Mouse (Mus musculus) liver, postnatal 0 days (tissue): ENCODE data around the gene Usp30. TPM values are rescaled to one million over a fixed set of nuclear protein-coding genes. Genes with fewer than 3 reads are reported as not detected.

Source experiments
- ATAC-seq: fragments of 200-750 bp; cut with Nextera tagmentation; 2 replicates; pipeline ENCODE4 v1.8.0; 2017; ENCODE audit warnings: mild to moderate bottlenecking, moderate library complexity
- DNase-seq: peaks from one replicate; pipeline ENCODE4 v3.0.0-alpha.2; 2016
- H3K27ac ChIP-seq: fragments of 300-500 bp; sonication (generic); 2 replicates; pipeline ENCODE4 v1.5.1; 2014; ENCODE audit warnings: antibody characterized with exemption, moderate library complexity, mild to moderate bottlenecking, low read depth
- H3K27me3 ChIP-seq: fragments of 300-500 bp; sonication (generic); 2 replicates; pipeline ENCODE4 v1.6.1; 2014; ENCODE audit warnings: low read length, control low read depth, mixed read lengths; ENCODE audit not compliant: insufficient read depth
- H3K36me3 ChIP-seq: fragments of 300-500 bp; sonication (generic); replicated peaks from 2 replicates; pipeline ENCODE4 v1.6.1; 2014; ENCODE audit warnings: mild to moderate bottlenecking, control low read depth, low read length, moderate library complexity, mixed read lengths; ENCODE audit not compliant: insufficient read depth
- H3K4me1 ChIP-seq: fragments of 300-500 bp; sonication (generic); 2 replicates; pipeline ENCODE4 v1.6.1; 2014; ENCODE audit warnings: antibody characterized with exemption, mild to moderate bottlenecking, control low read depth; ENCODE audit not compliant: insufficient read depth
- H3K4me2 ChIP-seq: fragments of 300-500 bp; sonication (generic); 2 replicates; pipeline ENCODE4 v1.6.1; 2014; ENCODE audit warnings: low read depth, mild to moderate bottlenecking, low read length, moderate library complexity, mixed read lengths
- H3K4me3 ChIP-seq: fragments of 300-500 bp; sonication (generic); 2 replicates; pipeline ENCODE4 v1.5.1; 2014; ENCODE audit warnings: low read depth, low read length
- H3K9ac ChIP-seq: fragments of 300-500 bp; sonication (generic); replicated peaks from 2 replicates; pipeline ENCODE4 v1.6.1; 2014; ENCODE audit warnings: mild to moderate bottlenecking, moderate library complexity
- H3K9me3 ChIP-seq: fragments of 300-500 bp; sonication (generic); 2 replicates; pipeline ENCODE4 v1.6.1; 2016; ENCODE audit warnings: mild to moderate bottlenecking, control low read depth, low read length, mixed read lengths
- CTCF ChIP-seq: sonication (generic); IDR thresholded peaks from 2 replicates; pipeline ENCODE4 v1.5.1; 2016; ENCODE audit warnings: antibody characterized with exemption, low read depth
- EP300 ChIP-seq: IDR thresholded peaks from 2 replicates; pipeline ENCODE4 v1.6.1; 2016; ENCODE audit warnings: antibody characterized with exemption, low read depth, mild to moderate bottlenecking
- WGBS: fragments of 180-500 bp; shearing (Covaris S2); extraction: QIAGEN DNeasy Blood & Tissue Kit; methylation state at CpG from one replicate; pipeline ENCODE4 v1.1.7; 2014; ENCODE audit not compliant: insufficient replicate concordance; 5-methylcytosine and 5-hydroxymethylcytosine counted together
- polyA plus RNA-seq: library from polyadenylated mRNA; unstranded; fragments of >200 nt; fragmentation: Nextera tagmentation; extraction: Ambion mirVana; gene quantifications from 2 replicates; pipeline ENCODE4 v1.2.1, GENCODE M21; 2015

Gene Usp30
- polyA plus RNA-seq, 1 experiment from 2014 or later = 2.6 TPM

DNA sequence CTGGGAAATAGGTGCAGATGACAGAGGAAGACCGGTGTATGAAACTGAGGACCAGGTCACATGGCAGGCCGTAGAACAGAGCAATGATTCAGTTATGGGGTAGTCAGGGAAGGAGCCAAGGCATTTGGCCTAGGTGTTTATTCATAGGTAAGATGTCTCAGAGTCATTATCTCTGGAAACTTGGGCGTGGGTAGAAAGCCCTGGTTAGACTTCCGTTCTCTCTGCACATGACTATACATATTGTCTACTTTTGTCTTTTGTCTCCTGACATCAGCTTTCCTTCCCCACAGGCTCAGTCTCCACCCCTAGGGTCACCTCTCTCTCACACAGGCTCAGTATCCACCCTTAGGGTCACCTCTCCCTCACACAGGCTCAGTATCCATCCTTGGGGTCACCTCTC, 21.5 kb upstream of the Usp30 start:
- Histone ChIP-seq H3K9ac (no peak overlapping the region), H3K36me3 (no peaks in the 10 kb centered on the region), H3K9me3 (no peaks in the 10 kb centered on the region), H3K27ac (no peak overlapping the region), H3K4me3 (no peak overlapping the region), H3K4me2 (no peak overlapping the region), H3K4me1 (no peaks in the 10 kb centered on the region), H3K27me3 (no peaks in the 10 kb centered on the region)
- no peak for DNase-seq
- TF ChIP-seq EP300 (no peak), CTCF (no peak)
- WGBS = 73% methylated on average over 4 of the region's 4 CpGs
- no peak for ATAC-seq

DNA sequence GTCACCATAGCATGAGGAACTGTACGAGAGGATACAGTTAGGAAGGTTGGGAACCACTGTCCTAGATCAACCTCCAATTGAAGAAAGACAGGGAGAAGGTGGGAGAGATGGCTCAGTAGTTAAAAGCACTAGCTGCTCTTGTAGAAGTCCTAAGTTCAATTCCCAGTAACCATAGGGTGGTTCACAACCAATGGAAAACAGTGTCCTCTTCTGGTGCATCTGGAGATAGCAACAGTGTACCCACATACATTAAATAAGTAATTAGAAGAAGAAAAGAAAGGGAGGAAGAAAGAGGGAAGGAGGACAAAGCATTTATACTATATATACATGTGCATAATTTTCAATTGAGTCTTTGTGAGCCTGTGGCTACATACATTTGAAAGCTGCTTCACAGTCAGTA, 20.1 kb upstream of the Usp30 start:
- H3K4me2 ChIP-seq = no peak overlapping the region
- no peak for ATAC-seq
- no peak overlapping the region for H3K27ac ChIP-seq
- no peak for DNase-seq
- no peak for TF ChIP-seq EP300
- TF ChIP-seq CTCF = peak; percentile 76
- H3K36me3 ChIP-seq = no peaks in the 10 kb centered on the region
- H3K9ac ChIP-seq = no peak overlapping the region
- no peak overlapping the region for H3K4me3 ChIP-seq
- H3K27me3 ChIP-seq = no peaks in the 10 kb centered on the region
- 63% methylated on average over 1 of the region's 1 CpGs for WGBS
- no peaks in the 10 kb centered on the region for H3K9me3 ChIP-seq
- no peaks in the 10 kb centered on the region for H3K4me1 ChIP-seq

- no peaks in the 10 kb centered on the region for H3K9me3 ChIP-seq
- H3K36me3 ChIP-seq = no peaks in the 10 kb centered on the region
- ATAC-seq (no peak), DNase-seq (no peak)
- no peak overlapping the region for H3K9ac ChIP-seq
- WGBS = 44% methylated on average over 3 of the region's 3 CpGs
- TF ChIP-seq EP300 (no peak), CTCF (no peak)
- H3K4me2 ChIP-seq = no peak overlapping the region
- H3K27me3 ChIP-seq = no peaks in the 10 kb centered on the region
- no peak overlapping the region for H3K4me3 ChIP-seq
- H3K4me1 ChIP-seq = no peaks in the 10 kb centered on the region
- H3K27ac ChIP-seq = no peak overlapping the region
These were observed 19.1 kb upstream of the Usp30 start for GRCm38 (mm10) chr5:114046151-114046550.

DNA sequence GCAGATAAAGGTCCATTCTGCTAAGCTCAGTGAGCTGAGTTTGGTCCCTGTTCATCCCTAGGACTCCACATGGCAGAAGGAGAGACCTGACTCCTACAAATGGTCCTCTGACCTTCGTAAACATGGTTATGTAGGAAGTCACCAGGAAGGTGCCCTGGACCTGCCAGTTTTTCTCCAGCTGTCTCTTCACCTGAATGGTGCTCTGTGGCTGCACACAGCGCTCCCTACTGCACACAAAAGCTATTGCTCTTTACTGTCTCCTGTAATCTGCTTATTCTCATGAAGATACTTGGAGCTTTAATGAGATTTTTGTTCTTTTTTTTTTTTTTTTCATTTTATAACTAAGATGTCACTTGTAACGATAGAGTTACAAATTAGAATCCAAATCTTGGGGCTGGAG, 18.7 kb upstream of the Usp30 start:
- H3K27me3 ChIP-seq = no peaks in the 10 kb centered on the region
- no peak for ATAC-seq
- H3K9ac ChIP-seq = no peak overlapping the region
- no peak for DNase-seq
- H3K4me3 ChIP-seq = no peak overlapping the region
- H3K4me2 ChIP-seq = no peak overlapping the region
- H3K27ac ChIP-seq = no peak overlapping the region
- H3K36me3 ChIP-seq = no peaks in the 10 kb centered on the region
- 40% methylated on average over 3 of the region's 3 CpGs for WGBS
- no peaks in the 10 kb centered on the region for H3K4me1 ChIP-seq
- H3K9me3 ChIP-seq = no peaks in the 10 kb centered on the region
- TF ChIP-seq CTCF (peak; percentile 41), EP300 (no peak)

DNA sequence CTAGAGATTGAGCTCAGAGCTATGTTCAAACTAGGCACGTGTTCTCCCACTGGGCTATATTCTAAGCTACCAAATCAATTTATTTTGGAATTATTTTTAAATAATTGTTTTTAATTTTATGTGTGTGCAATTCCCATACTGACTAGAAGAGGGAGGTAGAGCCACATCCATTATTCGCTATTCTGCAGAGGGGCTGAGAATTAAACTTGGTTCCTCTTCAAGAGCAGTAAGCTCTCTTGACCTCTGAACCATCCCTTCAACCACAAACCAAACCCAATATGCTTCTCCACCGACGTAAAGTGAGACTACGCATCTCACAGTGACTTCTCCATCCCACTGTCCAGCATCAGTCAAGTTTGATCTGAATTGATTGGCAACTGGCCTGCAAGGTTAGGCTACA, 18.1 kb upstream of the Usp30 start:
- ATAC-seq (no peak), DNase-seq (no peak)
- H3K9me3 ChIP-seq = no peaks in the 10 kb centered on the region
- no peaks in the 10 kb centered on the region for H3K27me3 ChIP-seq
- H3K4me2 ChIP-seq = no peak overlapping the region
- H3K9ac ChIP-seq = no peak overlapping the region
- no peaks in the 10 kb centered on the region for H3K36me3 ChIP-seq
- no peaks in the 10 kb centered on the region; the same call in 1 of the 2 replicates for H3K4me1 ChIP-seq
- no peak overlapping the region for H3K27ac ChIP-seq
- WGBS = 53% methylated on average over 5 of the region's 5 CpGs
- H3K4me3 ChIP-seq = no peak overlapping the region
- TF ChIP-seq EP300 (no peak), CTCF (no peak)

GRCm38 (mm10) chr5:114048731-114049308, 16.4 kb upstream of the Usp30 start:
- no peak for TF ChIP-seq EP300
- 0 out of 2 replicates have a peak, but pooled peaks have one; percentile 4 for TF ChIP-seq CTCF
- Histone ChIP-seq H3K27me3 (no peaks in the 10 kb centered on the region), H3K9ac (no peak overlapping the region), H3K27ac (no peak overlapping the region), H3K4me3 (no peak overlapping the region), H3K4me2 (no peak overlapping the region), H3K36me3 (no peaks in the 10 kb centered on the region), H3K9me3 (no peaks in the 10 kb centered on the region), H3K4me1 (no peaks in the 10 kb centered on the region; the same call in 1 of the 2 replicates)
- no peak for ATAC-seq
- DNase-seq = no peak
- 51% methylated on average over 12 of the region's 12 CpGs for WGBS
